Mouse (Mus musculus): ENCODE results near the gene Npepps. TPM values are rescaled to one million over a fixed set of nuclear protein-coding genes. Genes with fewer than 3 reads are reported as not detected.
A peak's percentile ranks its signal among the peaks of the same experiment; 100 is the strongest.
"Not testable (repeated sequence)": the region's sequence is repeated elsewhere in the genome, so short reads cannot be mapped to it uniquely, and the experiment has no call there.

Gene Npepps
- polyA plus RNA-seq, 1 experiment from 2014 or later = 101 TPM

GRCm38 (mm10) chr11:97199519-97199918 lies 80.9 kb downstream of the Npepps start:
- no peak overlapping the region for H3K9ac ChIP-seq (ENCODE audit: low read length)
- H3K4me1 ChIP-seq (ENCODE audit: control insufficient read depth, insufficient read depth, low read length) = no peaks in the 10 kb centered on the region
- no peak overlapping the region for H3K27ac ChIP-seq (ENCODE audit: low read depth, low read length)
- H3K4me2 ChIP-seq = no peak overlapping the region
- ATAC-seq (ENCODE audit: low FRiP score) (no peak), DNase-seq (ENCODE audit: low spot score, missing footprints) (no peak)
- no peaks in the 10 kb centered on the region for H3K27me3 ChIP-seq (ENCODE audit: control insufficient read depth, insufficient read depth, low read length)
- no peak overlapping the region for H3K4me3 ChIP-seq (ENCODE audit: low read depth, low read length)
- H3K9me3 ChIP-seq (ENCODE audit: control insufficient read depth, low read length) = no peaks in the 10 kb centered on the region
- 88% methylated on average over 6 of the region's 6 CpGs for WGBS
- H3K36me3 ChIP-seq (ENCODE audit: control insufficient read depth, insufficient read depth, low read length) = no peaks in the 10 kb centered on the region

GRCm38 (mm10) chr11:97198601-97199000 lies 81.8 kb downstream of the Npepps start:
- no peak overlapping the region for H3K4me2 ChIP-seq
- H3K27ac ChIP-seq (ENCODE audit: low read depth, low read length) = no peak overlapping the region
- H3K9me3 ChIP-seq (ENCODE audit: control insufficient read depth, low read length) = no peaks in the 10 kb centered on the region
- H3K27me3 ChIP-seq (ENCODE audit: control insufficient read depth, insufficient read depth, low read length) = no peaks in the 10 kb centered on the region
- 21% methylated on average over 5 of the region's 5 CpGs for WGBS
- no peaks in the 10 kb centered on the region for H3K36me3 ChIP-seq (ENCODE audit: control insufficient read depth, insufficient read depth, low read length)
- no peaks in the 10 kb centered on the region for H3K4me1 ChIP-seq (ENCODE audit: control insufficient read depth, insufficient read depth, low read length)
- no peak overlapping the region for H3K4me3 ChIP-seq (ENCODE audit: low read depth, low read length)
- ATAC-seq (ENCODE audit: low FRiP score) = no peak
- H3K9ac ChIP-seq (ENCODE audit: low read length) = no peak overlapping the region
- peak; percentile 89 for DNase-seq (ENCODE audit: low spot score, missing footprints)

DNA sequence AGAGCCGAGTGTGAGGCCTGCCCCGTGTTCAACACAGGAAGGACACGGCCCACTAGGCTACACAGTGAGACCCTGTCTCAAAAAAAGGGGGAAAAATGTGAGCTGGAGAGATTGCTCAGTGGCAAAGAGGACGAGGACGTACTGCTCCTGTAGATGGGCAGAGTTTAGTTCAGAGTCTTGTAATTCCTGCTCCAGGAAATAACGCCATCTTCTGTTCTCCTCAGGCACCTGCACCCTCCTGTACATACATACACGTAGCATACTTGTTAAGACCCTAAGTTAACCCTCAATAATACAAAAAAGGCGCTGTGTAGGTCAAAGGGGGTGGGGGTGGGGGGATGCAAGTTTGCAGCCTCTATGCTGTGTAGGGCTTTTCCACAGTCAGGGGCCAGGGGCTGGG lies 83.4 kb downstream of the Npepps start:
- ATAC-seq (ENCODE audit: low FRiP score) = no peak
- no peaks in the 10 kb centered on the region for H3K9me3 ChIP-seq (ENCODE audit: control insufficient read depth, low read length)
- H3K27me3 ChIP-seq (ENCODE audit: control insufficient read depth, insufficient read depth, low read length) = no peaks in the 10 kb centered on the region
- H3K4me1 ChIP-seq (ENCODE audit: control insufficient read depth, insufficient read depth, low read length) = no peaks in the 10 kb centered on the region
- no peak for DNase-seq (ENCODE audit: low spot score, missing footprints)
- H3K36me3 ChIP-seq (ENCODE audit: control insufficient read depth, insufficient read depth, low read length) = no peaks in the 10 kb centered on the region
- no peak overlapping the region for H3K9ac ChIP-seq (ENCODE audit: low read length)
- H3K4me2 ChIP-seq = no peak overlapping the region
- H3K4me3 ChIP-seq (ENCODE audit: low read depth, low read length) = no peak overlapping the region
- H3K27ac ChIP-seq (ENCODE audit: low read depth, low read length) = no peak overlapping the region
- WGBS = 80% methylated on average over 8 of the region's 8 CpGs

DNA sequence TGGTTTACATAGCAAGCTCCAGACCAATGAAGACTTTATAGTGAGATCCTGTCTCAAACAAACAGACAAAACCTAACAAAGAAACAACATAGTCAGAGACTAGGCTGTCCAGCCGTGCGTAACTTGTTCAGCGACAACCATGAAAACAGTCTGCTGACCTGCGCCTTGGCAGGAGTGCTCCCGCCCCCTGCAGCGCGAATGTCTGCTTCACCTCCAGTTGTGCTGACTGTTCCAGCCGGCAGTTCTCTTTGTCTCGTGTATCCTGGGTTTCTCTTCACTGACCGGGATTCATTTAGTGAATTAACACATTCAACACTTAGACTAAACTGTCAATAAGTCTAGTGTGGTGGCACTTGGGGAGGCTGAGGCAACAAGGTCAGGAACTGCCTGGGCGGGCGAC lies 83.9 kb downstream of the Npepps start:
- Histone ChIP-seq H3K4me3 (ENCODE audit: low read depth, low read length) (no peak overlapping the region), H3K9me3 (ENCODE audit: control insufficient read depth, low read length) (no peaks in the 10 kb centered on the region), H3K27me3 (ENCODE audit: control insufficient read depth, insufficient read depth, low read length) (no peaks in the 10 kb centered on the region), H3K27ac (ENCODE audit: low read depth, low read length) (no peak overlapping the region), H3K36me3 (ENCODE audit: control insufficient read depth, insufficient read depth, low read length) (no peaks in the 10 kb centered on the region), H3K4me1 (ENCODE audit: control insufficient read depth, insufficient read depth, low read length) (no peaks in the 10 kb centered on the region), H3K4me2 (no peak overlapping the region), H3K9ac (ENCODE audit: low read length) (no peak overlapping the region)
- no peak for DNase-seq (ENCODE audit: low spot score, missing footprints)
- ATAC-seq (ENCODE audit: low FRiP score) = no peak
- 67% methylated on average over 12 of the region's 12 CpGs for WGBS

GRCm38 (mm10) chr11:97192621-97192951 lies 87.9 kb downstream of the Npepps start:
- no peak for DNase-seq (ENCODE audit: low spot score, missing footprints)
- no peak for ATAC-seq (ENCODE audit: low FRiP score)

DNA sequence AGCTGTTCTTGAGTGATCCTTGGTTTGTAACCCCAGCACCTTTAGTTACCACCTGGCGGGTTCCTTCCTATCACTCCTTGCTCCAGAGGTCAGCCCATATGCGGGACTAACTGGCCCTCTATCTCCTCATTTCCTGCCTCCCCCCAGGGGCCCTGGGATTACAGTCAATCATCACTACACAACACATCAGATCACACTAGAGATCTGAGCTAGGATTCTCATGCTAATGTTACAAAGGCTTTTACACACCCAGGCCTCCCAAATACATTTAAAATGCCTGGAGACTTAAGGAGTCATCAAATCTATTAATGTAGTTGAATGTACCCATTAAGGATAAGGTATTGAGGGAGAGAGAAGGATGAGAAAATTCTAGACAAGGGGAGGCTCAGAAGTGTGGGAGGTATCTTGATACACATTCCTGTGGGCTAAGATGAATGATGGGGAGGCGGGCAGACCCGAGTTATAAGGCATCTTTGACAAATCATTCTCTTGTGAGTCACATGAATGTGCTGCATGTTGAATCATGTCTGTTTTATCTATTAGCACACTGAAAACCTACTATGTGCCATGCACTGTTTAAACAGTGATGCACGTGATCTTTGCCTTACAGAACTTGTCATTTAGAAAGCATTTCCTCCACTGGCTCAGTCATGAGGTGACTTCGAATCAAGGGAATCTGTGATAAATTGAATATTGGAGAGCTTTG lies 88.4 kb downstream of the Npepps start:
- DNase-seq (ENCODE audit: low spot score, missing footprints) (no peak), ATAC-seq (ENCODE audit: low FRiP score) (no peak)
- Histone ChIP-seq H3K4me3 (ENCODE audit: low read depth, low read length) (no peak overlapping the region), H3K27ac (ENCODE audit: low read depth, low read length) (no peak overlapping the region), H3K36me3 (ENCODE audit: control insufficient read depth, insufficient read depth, low read length) (no peaks in the 10 kb centered on the region), H3K9ac (ENCODE audit: low read length) (no peak overlapping the region), H3K4me2 (no peak overlapping the region), H3K4me1 (ENCODE audit: control insufficient read depth, insufficient read depth, low read length) (peaks cover 7% of the 10 kb centered on the region; the same call in 1 of the 2 replicates), H3K27me3 (ENCODE audit: control insufficient read depth, insufficient read depth, low read length) (no peaks in the 10 kb centered on the region), H3K9me3 (ENCODE audit: control insufficient read depth, low read length) (no peaks in the 10 kb centered on the region)
- 81% methylated on average over 6 of the region's 6 CpGs for WGBS

More at GRCm38 (mm10) chr11:97192621-97192951, 87.9 kb downstream of the Npepps start:
- no peak overlapping the region for H3K4me2 ChIP-seq
- no peaks in the 10 kb centered on the region for H3K36me3 ChIP-seq (ENCODE audit: control insufficient read depth, insufficient read depth, low read length)
- H3K4me3 ChIP-seq (ENCODE audit: low read depth, low read length) = no peak overlapping the region
- H3K27ac ChIP-seq (ENCODE audit: low read depth, low read length) = no peak overlapping the region
- H3K27me3 ChIP-seq (ENCODE audit: control insufficient read depth, insufficient read depth, low read length) = no peaks in the 10 kb centered on the region
- H3K4me1 ChIP-seq (ENCODE audit: control insufficient read depth, insufficient read depth, low read length) = peaks cover 7% of the 10 kb centered on the region; the same call in 1 of the 2 replicates
- H3K9me3 ChIP-seq (ENCODE audit: control insufficient read depth, low read length) = no peaks in the 10 kb centered on the region
- no peak overlapping the region for H3K9ac ChIP-seq (ENCODE audit: low read length)

- Histone ChIP-seq H3K27ac (ENCODE audit: low read depth, low read length) (no peak overlapping the region), H3K9ac (ENCODE audit: low read length) (no peak overlapping the region), H3K9me3 (ENCODE audit: control insufficient read depth, low read length) (no peaks in the 10 kb centered on the region), H3K4me1 (ENCODE audit: control insufficient read depth, insufficient read depth, low read length) (peaks cover 12% of the 10 kb centered on the region), H3K4me3 (ENCODE audit: low read depth, low read length) (no peak overlapping the region), H3K4me2 (no peak overlapping the region), H3K36me3 (ENCODE audit: control insufficient read depth, insufficient read depth, low read length) (peaks cover 4% of the 10 kb centered on the region; the same call in 1 of the 2 replicates), H3K27me3 (ENCODE audit: control insufficient read depth, insufficient read depth, low read length) (no peaks in the 10 kb centered on the region)
- 95% methylated on average over 6 of the region's 6 CpGs for WGBS
- ATAC-seq (ENCODE audit: low FRiP score) (no peak), DNase-seq (ENCODE audit: low spot score, missing footprints) (no peak)
Measured at GRCm38 (mm10) chr11:97190992-97191391, 89.4 kb downstream of the Npepps start.

GRCm38 (mm10) chr11:97189645-97190044 lies 90.8 kb downstream of the Npepps start:
- Histone ChIP-seq H3K4me1 (ENCODE audit: control insufficient read depth, insufficient read depth, low read length) (peaks cover 24% of the 10 kb centered on the region), H3K4me2 (peak overlapping the region; percentile 87)
- H3K9ac ChIP-seq (ENCODE audit: low read length); H3K36me3 ChIP-seq (ENCODE audit: control insufficient read depth, insufficient read depth, low read length); ATAC-seq (ENCODE audit: low FRiP score); H3K27ac ChIP-seq (ENCODE audit: low read depth, low read length); H3K4me3 ChIP-seq (ENCODE audit: low read depth, low read length); DNase-seq (ENCODE audit: low spot score, missing footprints); H3K9me3 ChIP-seq (ENCODE audit: control insufficient read depth, low read length); H3K27me3 ChIP-seq (ENCODE audit: control insufficient read depth, insufficient read depth, low read length): not testable (repeated sequence)
- 91% methylated on average over 6 of the region's 6 CpGs for WGBS

GRCm38 (mm10) chr11:97189231-97189630 lies 91.2 kb downstream of the Npepps start:
- Histone ChIP-seq H3K27ac (ENCODE audit: low read depth, low read length) (peak overlapping the region; percentile 94; the same call in 1 of the 2 replicates), H3K9ac (ENCODE audit: low read length) (peak overlapping the region; percentile 78; the same call in 1 of the 2 replicates), H3K4me3 (ENCODE audit: low read depth, low read length) (peak overlapping the region; percentile 58), H3K4me1 (ENCODE audit: control insufficient read depth, insufficient read depth, low read length) (peaks cover 26% of the 10 kb centered on the region), H3K27me3 (ENCODE audit: control insufficient read depth, insufficient read depth, low read length) (no peaks in the 10 kb centered on the region), H3K9me3 (ENCODE audit: control insufficient read depth, low read length) (no peaks in the 10 kb centered on the region), H3K36me3 (ENCODE audit: control insufficient read depth, insufficient read depth, low read length) (peaks cover 13% of the 10 kb centered on the region), H3K4me2 (peak overlapping the region; percentile 87)
- DNase-seq (ENCODE audit: low spot score, missing footprints) (no peak), ATAC-seq (ENCODE audit: low FRiP score) (no peak)
- WGBS = 40% methylated on average over 3 of the region's 3 CpGs

All from midbrain, embryonic 11.5 days (tissue).